Mouse (Mus musculus) left cerebral cortex, postnatal 4 days (tissue): Measurements from ENCODE around the gene Cdkn2d. TPM values are rescaled to one million over a fixed set of nuclear protein-coding genes. Genes with fewer than 3 reads are reported as not detected.
"Not testable (repeated sequence)": the region's sequence is repeated elsewhere in the genome, so short reads cannot be mapped to it uniquely, and the experiment has no call there.

Experiments
- DNase-seq: peaks from one replicate; pipeline ENCODE4 v3.0.0-alpha.2; 2022
- intact Hi-C: fragments of 180-260 bp; cut with DNase I; formaldehyde crosslinking; loops from one replicate; pipeline ENCODE4 v1.15.1; 2025
- total RNA-seq, 2 experiments: library from RNA; stranded (reverse); gene quantifications; 2 replicates each; pipeline ENCODE4 v1.2.3; 2021

Cdkn2d gene
- 10 to 100 TPM; 58.3 to 63.6 TPM for total RNA-seq

- intact Hi-C loops: no loop called here
- DNase-seq: peak; percentile 100
These were observed at the start of gene Cdkn2d for GRCm38 (mm10) chr9:21291022-21291787. TSS of gene Cdkn2d (minus strand) at chr9:21291407.

- intact Hi-C loops: no loop called here
- DNase-seq: no peak
These were observed 49.2 kb upstream of the Cdkn2d start for GRCm38 (mm10) chr9:21340411-21340810.

GRCm38 (mm10) chr9:21337652-21338051 is 46.4 kb upstream of the Cdkn2d start:
- no peak for DNase-seq
- intact Hi-C loops: no loop called here

- intact Hi-C loops: no loop called here
- no peak for DNase-seq
These were observed 45.3 kb upstream of the Cdkn2d start for GRCm38 (mm10) chr9:21336491-21336890.

GRCm38 (mm10) chr9:21335391-21335790 is 44.2 kb upstream of the Cdkn2d start:
- no peak for DNase-seq
- intact Hi-C loops: no loop called here

- intact Hi-C loops: no loop called here
- no peak for DNase-seq
These were observed 43.5 kb upstream of the Cdkn2d start for GRCm38 (mm10) chr9:21334747-21335146.

GRCm38 (mm10) chr9:21333523-21333922 is 42.3 kb upstream of the Cdkn2d start:
- intact Hi-C loops: no loop called here
- no peak for DNase-seq

GRCm38 (mm10) chr9:21332161-21333061 is 41.2 kb upstream of the Cdkn2d start:
- DNase-seq: no peak
- intact Hi-C loops: no loop called here

- intact Hi-C loops: no loop called here
- DNase-seq: no peak
These were observed 40.3 kb upstream of the Cdkn2d start for GRCm38 (mm10) chr9:21331365-21332140.

- intact Hi-C loops: no loop called here
- no peak for DNase-seq
These were observed 38.6 kb upstream of the Cdkn2d start for GRCm38 (mm10) chr9:21329699-21330289.

- DNase-seq: no peak
- intact Hi-C loops: no loop called here
These were observed 37.8 kb upstream of the Cdkn2d start for GRCm38 (mm10) chr9:21329041-21329440.

- intact Hi-C loops: no loop called here
- DNase-seq: no peak
These were observed 36.8 kb upstream of the Cdkn2d start for GRCm38 (mm10) chr9:21328041-21328440.

GRCm38 (mm10) chr9:21327569-21327968 is 36.4 kb upstream of the Cdkn2d start:
- intact Hi-C loops: no loop called here
- no peak for DNase-seq

GRCm38 (mm10) chr9:21324269-21324668 is 33.1 kb upstream of the Cdkn2d start:
- DNase-seq: no peak
- intact Hi-C loops: no loop called here

- intact Hi-C loops, DNase-seq: not testable (repeated sequence)
These were observed 31.7 kb upstream of the Cdkn2d start for GRCm38 (mm10) chr9:21322917-21323297.

GRCm38 (mm10) chr9:21322211-21322916 is 31.2 kb upstream of the Cdkn2d start:
- DNase-seq: no peak
- intact Hi-C loops: no loop called here

GRCm38 (mm10) chr9:21321513-21321835 is 30.3 kb upstream of the Cdkn2d start:
- no peak for DNase-seq
- intact Hi-C loops: no loop called here

GRCm38 (mm10) chr9:21320619-21321512 is 29.7 kb upstream of the Cdkn2d start, which contains the start of gene Slc44a2:
TSS of gene Slc44a2 (plus strand) at chr9:21320698.
- intact Hi-C loops: no loop called here
- DNase-seq: peak; percentile 89

- intact Hi-C loops: no loop called here
- no peak for DNase-seq
These were observed 29.0 kb upstream of the Cdkn2d start for GRCm38 (mm10) chr9:21320280-21320618.
